Mouse (Mus musculus) bone marrow, adult 2 months (tissue): Measurements from ENCODE around the gene Malrd1. TPM values are rescaled to one million over a fixed set of nuclear protein-coding genes. Genes with fewer than 3 reads are reported as not detected.

Experiments
- H3K27ac ChIP-seq: fragments of 200-500 bp; 2 replicates; pipeline ENCODE4 v1.5.1; 2012; ENCODE audit warnings: low read depth, mild to moderate bottlenecking, control low read depth, inconsistent platforms, low read length; ENCODE audit not compliant: control insufficient read depth, poor library complexity, insufficient read depth
- H3K4me1 ChIP-seq: fragments of 200-500 bp; 2 replicates; pipeline ENCODE4 v1.6.1; 2011; ENCODE audit warnings: low read length; ENCODE audit not compliant: control insufficient read depth, insufficient read depth
- H3K4me3 ChIP-seq: fragments of 200-500 bp; replicated peaks from 2 replicates; pipeline ENCODE3; 2011; ENCODE audit warnings: mild to moderate bottlenecking, low read depth, low read length, control low read depth; ENCODE audit not compliant: control insufficient read depth
- CTCF ChIP-seq: fragments of 200-500 bp; IDR thresholded peaks from 2 replicates; pipeline ENCODE4 v1.5.1; 2011; ENCODE audit warnings: low read length, control low read depth; ENCODE audit not compliant: control insufficient read depth, insufficient read depth
- POLR2A ChIP-seq: fragments of 200-500 bp; IDR thresholded peaks from 2 replicates; pipeline ENCODE4 v1.6.1; 2011; ENCODE audit warnings: low read depth, mild to moderate bottlenecking, control low read depth, low read length, borderline replicate concordance; ENCODE audit not compliant: control insufficient read depth
- WGBS: fragments of 180-500 bp; shearing (Covaris S2); methylation state at CpG from one replicate; pipeline ENCODE4 v1.1.7; 2018; 5-methylcytosine and 5-hydroxymethylcytosine counted together
- polyA plus RNA-seq: library from polyadenylated mRNA; stranded (reverse); fragments of >200 nt; gene quantifications from 2 replicates; pipeline ENCODE4 v1.2.4, GENCODE M21; 2011; ENCODE audit warnings: low replicate concordance; ENCODE audit not compliant: missing spikeins, insufficient read depth, insufficient read length

Malrd1 gene
- polyA plus RNA-seq, 1 experiment: not detected

DNA sequence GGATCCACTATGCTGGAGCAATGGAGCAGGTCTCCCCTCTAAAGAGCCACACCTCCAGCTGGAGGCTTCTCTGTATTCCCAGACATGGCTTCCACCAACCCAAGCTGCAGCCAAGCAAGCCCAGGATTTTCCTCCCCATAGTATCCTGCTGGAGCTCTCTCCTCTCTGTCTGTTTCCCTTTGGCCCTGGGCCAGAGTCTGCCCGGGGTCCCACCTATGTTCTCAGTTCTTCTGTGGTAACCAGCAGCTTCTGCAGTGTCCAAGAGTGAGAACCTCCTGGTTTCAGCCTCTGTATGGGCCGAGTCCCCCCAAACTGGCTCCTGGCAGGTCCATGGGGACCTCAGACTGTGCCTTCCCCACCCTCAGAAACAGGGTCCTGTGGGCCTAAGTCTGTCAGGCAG lies 587.1 kb downstream of the Malrd1 start:
- Histone ChIP-seq H3K4me3 (no peak overlapping the region), H3K4me1 (no peaks in the 10 kb centered on the region), H3K27ac (no peak overlapping the region)
- TF ChIP-seq CTCF (no peak), POLR2A (no peak)
- 53% methylated on average over 2 of the region's 2 CpGs for WGBS

DNA sequence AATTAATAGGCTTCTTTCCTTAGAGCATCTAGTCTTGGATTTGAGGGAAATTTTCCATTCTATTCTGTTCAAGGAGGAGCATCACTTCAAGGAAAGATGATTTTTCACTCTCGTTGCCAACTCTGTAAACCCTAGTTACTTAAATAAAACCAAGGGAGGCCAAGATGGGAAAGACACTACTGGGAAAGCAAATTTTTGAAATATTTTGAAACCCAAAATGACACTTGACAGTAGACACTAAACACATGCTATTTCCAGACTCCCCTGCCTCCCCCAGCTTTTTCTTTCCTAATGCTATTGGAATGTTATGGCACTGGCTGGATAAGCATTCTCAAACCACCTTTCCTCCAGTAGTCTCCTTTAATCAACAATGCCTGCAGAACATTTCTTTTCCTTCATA lies 621.7 kb downstream of the Malrd1 start:
- H3K4me1 ChIP-seq: no peaks in the 10 kb centered on the region
- no peak overlapping the region for H3K4me3 ChIP-seq
- no peak overlapping the region for H3K27ac ChIP-seq
- TF ChIP-seq POLR2A: no peak
- TF ChIP-seq CTCF: no peak
- 67% methylated on average over 1 of the region's 1 CpGs for WGBS

DNA sequence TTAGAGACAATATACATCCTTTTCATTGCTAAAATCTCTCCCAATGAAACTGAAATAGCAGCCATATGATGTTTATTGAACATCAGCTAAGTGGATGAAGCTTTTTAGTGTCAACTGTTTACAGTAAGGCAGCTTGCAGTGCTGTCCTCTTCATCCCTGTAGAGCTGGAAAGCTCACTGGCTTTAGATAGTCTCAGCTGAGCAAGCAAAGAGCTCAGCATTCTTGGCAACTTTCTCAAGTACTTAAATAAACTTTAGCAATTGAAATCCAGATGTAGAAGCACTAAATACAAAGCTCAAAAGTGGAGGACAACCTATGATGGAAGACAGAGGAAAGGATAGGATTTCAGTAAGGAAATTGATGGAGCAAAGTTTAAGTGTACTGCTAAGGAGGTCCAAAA lies 626.3 kb downstream of the Malrd1 start:
- H3K27ac ChIP-seq: no peak overlapping the region
- no peak overlapping the region for H3K4me3 ChIP-seq
- H3K4me1 ChIP-seq: no peaks in the 10 kb centered on the region
- TF ChIP-seq POLR2A: no peak
- TF ChIP-seq CTCF: no peak

GRCm38 (mm10) chr2:16163246-16163989 lies 637.1 kb downstream of the Malrd1 start:
- 74% methylated on average over 5 of the region's 5 CpGs for WGBS
- TF ChIP-seq CTCF: no peak
- TF ChIP-seq POLR2A: no peak
- Histone ChIP-seq H3K4me3 (no peak overlapping the region), H3K27ac (no peak overlapping the region), H3K4me1 (no peaks in the 10 kb centered on the region)

DNA sequence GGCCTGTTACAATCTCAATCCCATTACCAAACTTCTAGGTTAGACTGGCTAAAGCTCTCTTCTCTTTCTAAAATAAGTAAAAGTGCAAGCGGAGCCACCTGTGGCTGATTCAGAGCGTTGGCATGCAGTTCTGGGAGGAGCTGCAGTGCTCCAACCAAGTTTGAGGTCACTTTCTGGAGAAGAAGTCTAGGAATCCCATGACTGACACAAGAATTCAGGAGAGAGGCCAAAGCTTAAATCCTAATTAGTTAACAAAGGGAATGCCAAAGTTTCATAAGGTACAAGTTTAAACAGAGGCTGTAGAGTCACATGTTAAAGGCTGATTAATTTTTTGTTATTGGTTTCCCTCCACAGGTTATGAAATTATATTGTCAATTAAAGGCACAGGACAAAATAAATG lies 642.3 kb downstream of the Malrd1 start:
- H3K4me1 ChIP-seq: no peaks in the 10 kb centered on the region
- 82% methylated on average over 2 of the region's 2 CpGs for WGBS
- H3K27ac ChIP-seq: no peak overlapping the region
- no peak for TF ChIP-seq CTCF
- H3K4me3 ChIP-seq: no peak overlapping the region

GRCm38 (mm10) chr2:16172086-16172485 lies 645.8 kb downstream of the Malrd1 start:
- no peaks in the 10 kb centered on the region for H3K4me1 ChIP-seq
- no peak overlapping the region for H3K27ac ChIP-seq
- no peak overlapping the region for H3K4me3 ChIP-seq
- TF ChIP-seq CTCF (no peak), POLR2A (no peak)

- H3K4me1 ChIP-seq: no peaks in the 10 kb centered on the region
- TF ChIP-seq POLR2A (no peak), CTCF (no peak)
- H3K27ac ChIP-seq: no peak overlapping the region
- WGBS: 64% methylated on average over 2 of the region's 2 CpGs
- H3K4me3 ChIP-seq: no peak overlapping the region
Measured at GRCm38 (mm10) chr2:16173355-16173754, 647.1 kb downstream of the Malrd1 start.

- TF ChIP-seq CTCF: no peak
- no peak for TF ChIP-seq POLR2A
- WGBS: 76% methylated on average over 2 of the region's 2 CpGs
- H3K4me3 ChIP-seq: no peak overlapping the region
- no peak overlapping the region for H3K27ac ChIP-seq
- no peaks in the 10 kb centered on the region for H3K4me1 ChIP-seq
Measured at GRCm38 (mm10) chr2:16182140-16182539, 655.9 kb downstream of the Malrd1 start.

- H3K4me3 ChIP-seq: no peak overlapping the region
- TF ChIP-seq POLR2A (no peak), CTCF (no peak)
- no peak overlapping the region for H3K27ac ChIP-seq
- WGBS: 68% methylated on average over 2 of the region's 2 CpGs
- H3K4me1 ChIP-seq: no peaks in the 10 kb centered on the region
Measured at GRCm38 (mm10) chr2:16183158-16183557, 656.9 kb downstream of the Malrd1 start.
